Mouse (Mus musculus): ENCODE measurements around the gene Atp12a.

DNA sequence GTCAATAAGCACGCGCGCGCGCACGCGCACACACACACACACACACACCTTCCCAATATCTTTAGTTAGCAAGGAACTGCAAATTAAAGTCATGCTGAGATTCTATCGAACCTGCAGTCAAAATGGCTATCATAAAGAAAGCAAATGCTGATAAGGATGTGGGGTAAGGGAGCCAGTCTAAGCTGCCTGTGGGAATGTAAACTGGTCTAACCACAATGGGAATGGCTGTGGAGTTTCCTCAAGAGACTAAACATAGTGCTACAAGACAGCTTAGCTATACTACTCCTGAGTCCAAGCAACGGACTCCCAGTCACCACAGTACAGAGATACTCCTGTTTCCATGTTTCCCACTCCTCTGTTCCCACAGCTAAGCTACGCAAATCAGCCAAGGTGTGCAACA, 28.8 kb upstream of the Atp12a start:
- TF ChIP-seq CTCF (IDR thresholded peaks at IDR 0.05; ENCODE audit: low read depth, low read length) (no peak), POLR2A (IDR thresholded peaks at IDR 0.05; ENCODE audit: extremely low read depth, insufficient read depth, low read length) (no peak)

Data from liver, adult 2 months (tissue).